Mouse (Mus musculus): ENCODE results near the gene Plagl1. TPM values are rescaled to one million over a fixed set of nuclear protein-coding genes. Genes with fewer than 3 reads are reported as not detected.
"Not testable (repeated sequence)": the region's sequence is repeated elsewhere in the genome, so short reads cannot be mapped to it uniquely, and the experiment has no call there.

Plagl1 gene
- 39.0 and 122 TPM in 2 replicates for total RNA-seq (2014; rRNA removed)
- 16.1 and 20.1 TPM in 2 replicates for polyA plus RNA-seq (2015; fragmentation: Nextera tagmentation; extraction: Ambion mirVana)

GRCm38 (mm10) chr10:13060021-13060668 is at the start of gene Plagl1:
Gene Plagl1, plus strand, starts transcription at chr10:13060504.
- H3K27me3 ChIP-seq (ENCODE audit: insufficient read depth, low read length) = peaks cover 9% of the 10 kb centered on the region
- no peaks in the 10 kb centered on the region for H3K36me3 ChIP-seq (ENCODE audit: insufficient read depth, low read length)
- no peaks in the 10 kb centered on the region for H3K9me3 ChIP-seq (ENCODE audit: low read length)
- no peak within 1 kb of the TSS for H3K27ac ChIP-seq (ENCODE audit: low read depth, low read length)
- H3K9ac ChIP-seq (replicated peaks; ENCODE audit: low read length, poor library complexity, severe bottlenecking) = peak within 1 kb of the TSS; percentile 39; the same call in 1 of the 2 replicates
- peaks cover 9% of the 10 kb centered on the region; the same call in 1 of the 2 replicates for H3K4me1 ChIP-seq (ENCODE audit: insufficient read depth, low read length)
- WGBS = 68% methylated on average over 11 of the region's 11 CpGs
- ATAC-seq (ENCODE audit: low FRiP score) = no peak
- peak within 1 kb of the TSS; percentile 85 for H3K4me2 ChIP-seq (ENCODE audit: low read depth, low read length, poor library complexity, severe bottlenecking)
- peak within 1 kb of the TSS; percentile 42 for H3K4me3 ChIP-seq (ENCODE audit: low read depth, low read length)
- TF ChIP-seq CTCF (IDR thresholded peaks at IDR 0.05) = no peak
- no peak for DNase-seq (ENCODE audit: low spot score)

GRCm38 (mm10) chr10:13014026-13014425 is 46.3 kb upstream of the Plagl1 start:
- no peaks in the 10 kb centered on the region for H3K27me3 ChIP-seq (ENCODE audit: insufficient read depth, low read length)
- no peak for ATAC-seq (ENCODE audit: low FRiP score)
- no peak overlapping the region for H3K9ac ChIP-seq (replicated peaks; ENCODE audit: low read length, poor library complexity, severe bottlenecking)
- no peaks in the 10 kb centered on the region for H3K36me3 ChIP-seq (ENCODE audit: insufficient read depth, low read length)
- H3K4me2 ChIP-seq (ENCODE audit: low read depth, low read length, poor library complexity, severe bottlenecking) = no peak overlapping the region
- no peak for TF ChIP-seq CTCF (IDR thresholded peaks at IDR 0.05)
- H3K4me3 ChIP-seq (ENCODE audit: low read depth, low read length) = no peak overlapping the region
- peaks cover 5% of the 10 kb centered on the region for H3K4me1 ChIP-seq (ENCODE audit: insufficient read depth, low read length)
- H3K27ac ChIP-seq (ENCODE audit: low read depth, low read length) = no peak overlapping the region
- no peaks in the 10 kb centered on the region for H3K9me3 ChIP-seq (ENCODE audit: low read length)
- DNase-seq (ENCODE audit: low spot score) = no peak
- 72% methylated on average over 7 of the region's 7 CpGs for WGBS

GRCm38 (mm10) chr10:13016573-13016972 is 43.7 kb upstream of the Plagl1 start:
- Histone ChIP-seq H3K4me1 (ENCODE audit: insufficient read depth, low read length) (no peaks in the 10 kb centered on the region), H3K4me3 (ENCODE audit: low read depth, low read length) (no peak overlapping the region), H3K27ac (ENCODE audit: low read depth, low read length) (no peak overlapping the region), H3K27me3 (ENCODE audit: insufficient read depth, low read length) (no peaks in the 10 kb centered on the region), H3K9ac (replicated peaks; ENCODE audit: low read length, poor library complexity, severe bottlenecking) (no peak overlapping the region), H3K9me3 (ENCODE audit: low read length) (no peaks in the 10 kb centered on the region), H3K4me2 (ENCODE audit: low read depth, low read length, poor library complexity, severe bottlenecking) (no peak overlapping the region), H3K36me3 (ENCODE audit: insufficient read depth, low read length) (no peaks in the 10 kb centered on the region)
- DNase-seq (ENCODE audit: low spot score) (peak; percentile 92), ATAC-seq (ENCODE audit: low FRiP score) (peak; percentile 62)
- TF ChIP-seq CTCF (IDR thresholded peaks at IDR 0.05) = peak; percentile 89
- WGBS = 27% methylated on average over 4 of the region's 4 CpGs

GRCm38 (mm10) chr10:13018510-13018909 is 41.8 kb upstream of the Plagl1 start:
- Histone ChIP-seq H3K4me1 (ENCODE audit: insufficient read depth, low read length) (no peaks in the 10 kb centered on the region), H3K9me3 (ENCODE audit: low read length) (no peaks in the 10 kb centered on the region), H3K4me2 (ENCODE audit: low read depth, low read length, poor library complexity, severe bottlenecking) (no peak overlapping the region), H3K9ac (replicated peaks; ENCODE audit: low read length, poor library complexity, severe bottlenecking) (no peak overlapping the region), H3K27ac (ENCODE audit: low read depth, low read length) (no peak overlapping the region), H3K27me3 (ENCODE audit: insufficient read depth, low read length) (no peaks in the 10 kb centered on the region), H3K36me3 (ENCODE audit: insufficient read depth, low read length) (no peaks in the 10 kb centered on the region), H3K4me3 (ENCODE audit: low read depth, low read length) (no peak overlapping the region)
- no peak for ATAC-seq (ENCODE audit: low FRiP score)
- peak; percentile 26 for DNase-seq (ENCODE audit: low spot score)
- WGBS = 70% methylated on average over 7 of the region's 7 CpGs
- TF ChIP-seq CTCF (IDR thresholded peaks at IDR 0.05) = peak; percentile 77

- Histone ChIP-seq H3K9ac (replicated peaks; ENCODE audit: low read length, poor library complexity, severe bottlenecking) (no peak overlapping the region), H3K36me3 (ENCODE audit: insufficient read depth, low read length) (no peaks in the 10 kb centered on the region), H3K4me2 (ENCODE audit: low read depth, low read length, poor library complexity, severe bottlenecking) (no peak overlapping the region), H3K4me1 (ENCODE audit: insufficient read depth, low read length) (no peaks in the 10 kb centered on the region), H3K27me3 (ENCODE audit: insufficient read depth, low read length) (no peaks in the 10 kb centered on the region), H3K4me3 (ENCODE audit: low read depth, low read length) (no peak overlapping the region), H3K27ac (ENCODE audit: low read depth, low read length) (no peak overlapping the region), H3K9me3 (ENCODE audit: low read length) (no peaks in the 10 kb centered on the region)
- no peak for ATAC-seq (ENCODE audit: low FRiP score)
- DNase-seq (ENCODE audit: low spot score) = no peak
- no peak for TF ChIP-seq CTCF (IDR thresholded peaks at IDR 0.05)
- WGBS = 70% methylated on average over 5 of the region's 5 CpGs
Measured at GRCm38 (mm10) chr10:13019026-13019425, 41.3 kb upstream of the Plagl1 start.

GRCm38 (mm10) chr10:13022103-13022502 is 38.2 kb upstream of the Plagl1 start:
- Histone ChIP-seq H3K9ac (replicated peaks; ENCODE audit: low read length, poor library complexity, severe bottlenecking) (no peak overlapping the region), H3K4me2 (ENCODE audit: low read depth, low read length, poor library complexity, severe bottlenecking) (no peak overlapping the region), H3K9me3 (ENCODE audit: low read length) (no peaks in the 10 kb centered on the region), H3K4me1 (ENCODE audit: insufficient read depth, low read length) (no peaks in the 10 kb centered on the region), H3K4me3 (ENCODE audit: low read depth, low read length) (no peak overlapping the region), H3K27ac (ENCODE audit: low read depth, low read length) (no peak overlapping the region), H3K27me3 (ENCODE audit: insufficient read depth, low read length) (no peaks in the 10 kb centered on the region), H3K36me3 (ENCODE audit: insufficient read depth, low read length) (no peaks in the 10 kb centered on the region)
- TF ChIP-seq CTCF (IDR thresholded peaks at IDR 0.05) = no peak
- no peak for DNase-seq (ENCODE audit: low spot score)
- WGBS = 98% methylated on average over 4 of the region's 4 CpGs
- ATAC-seq (ENCODE audit: low FRiP score) = no peak

GRCm38 (mm10) chr10:13023985-13024384 is 36.3 kb upstream of the Plagl1 start:
- not testable (repeated sequence) for H3K27me3 ChIP-seq (ENCODE audit: insufficient read depth, low read length); H3K9me3 ChIP-seq (ENCODE audit: low read length); H3K9ac ChIP-seq (replicated peaks; ENCODE audit: low read length, poor library complexity, severe bottlenecking); DNase-seq (ENCODE audit: low spot score); H3K4me2 ChIP-seq (ENCODE audit: low read depth, low read length, poor library complexity, severe bottlenecking); ATAC-seq (ENCODE audit: low FRiP score); H3K27ac ChIP-seq (ENCODE audit: low read depth, low read length); H3K4me3 ChIP-seq (ENCODE audit: low read depth, low read length); H3K36me3 ChIP-seq (ENCODE audit: insufficient read depth, low read length); H3K4me1 ChIP-seq (ENCODE audit: insufficient read depth, low read length)
- 68% methylated on average over 3 of the region's 3 CpGs for WGBS
